Mouse (Mus musculus) CD4-positive, CD25-positive, alpha-beta regulatory T cell (primary cell): ENCODE results near the gene Trabd. TPM values are rescaled to one million over a fixed set of nuclear protein-coding genes. Genes with fewer than 3 reads are reported as not detected.

ENCODE experiments used
- polyA plus RNA-seq: library from polyadenylated mRNA; unstranded; fragments of 100-300 nt; shearing (Covaris generic); gene quantifications from one replicate; pipeline ENCODE4 v1.2.1, GENCODE M21; 2017

Trabd gene
- polyA plus RNA-seq = 85.0 TPM

DNA sequence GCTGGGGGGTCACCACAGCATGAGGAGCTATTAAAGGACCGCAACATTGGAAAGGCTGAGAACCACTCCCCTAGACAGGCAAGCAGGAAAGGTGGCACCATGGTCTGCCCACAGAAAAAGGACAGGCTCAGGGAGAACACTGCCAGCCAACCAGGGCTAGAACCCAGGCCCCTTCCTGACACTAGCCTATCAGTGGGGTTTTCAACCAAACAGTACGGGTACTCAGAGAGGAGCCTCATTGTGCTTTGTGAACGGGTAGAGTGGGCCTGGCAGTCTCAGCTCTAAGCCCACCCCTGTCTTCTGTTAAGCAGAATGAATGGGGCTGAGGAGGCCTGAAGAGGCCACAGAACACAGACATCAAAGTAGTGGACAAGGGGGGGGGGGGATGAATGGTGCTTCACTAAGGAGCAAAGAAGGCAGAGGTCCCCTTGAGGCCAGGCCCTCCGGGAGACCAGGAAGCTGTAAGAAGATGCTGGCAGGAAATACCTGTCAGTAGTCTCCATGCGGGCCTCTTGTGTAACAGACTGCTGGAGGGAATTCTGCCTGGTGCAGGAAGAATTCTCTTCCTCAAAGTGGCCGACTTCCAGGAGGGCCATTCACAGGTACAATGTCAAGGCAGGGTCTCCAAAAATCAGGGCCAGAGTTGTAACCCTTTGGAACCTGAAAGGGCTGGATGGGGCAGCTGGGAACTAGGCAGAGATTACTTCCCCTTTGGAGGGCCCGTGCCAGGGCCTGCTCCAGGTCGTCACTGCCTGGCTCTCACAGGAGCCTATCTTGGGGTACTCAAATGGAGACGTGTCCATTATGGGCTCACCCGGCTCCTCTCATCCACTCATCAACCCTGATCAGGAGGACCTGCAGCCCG is at the start of gene Trabd:
Gene Trabd, plus strand, starts transcription at position 512 of the 865 bp plus-strand sequence.

DNA sequence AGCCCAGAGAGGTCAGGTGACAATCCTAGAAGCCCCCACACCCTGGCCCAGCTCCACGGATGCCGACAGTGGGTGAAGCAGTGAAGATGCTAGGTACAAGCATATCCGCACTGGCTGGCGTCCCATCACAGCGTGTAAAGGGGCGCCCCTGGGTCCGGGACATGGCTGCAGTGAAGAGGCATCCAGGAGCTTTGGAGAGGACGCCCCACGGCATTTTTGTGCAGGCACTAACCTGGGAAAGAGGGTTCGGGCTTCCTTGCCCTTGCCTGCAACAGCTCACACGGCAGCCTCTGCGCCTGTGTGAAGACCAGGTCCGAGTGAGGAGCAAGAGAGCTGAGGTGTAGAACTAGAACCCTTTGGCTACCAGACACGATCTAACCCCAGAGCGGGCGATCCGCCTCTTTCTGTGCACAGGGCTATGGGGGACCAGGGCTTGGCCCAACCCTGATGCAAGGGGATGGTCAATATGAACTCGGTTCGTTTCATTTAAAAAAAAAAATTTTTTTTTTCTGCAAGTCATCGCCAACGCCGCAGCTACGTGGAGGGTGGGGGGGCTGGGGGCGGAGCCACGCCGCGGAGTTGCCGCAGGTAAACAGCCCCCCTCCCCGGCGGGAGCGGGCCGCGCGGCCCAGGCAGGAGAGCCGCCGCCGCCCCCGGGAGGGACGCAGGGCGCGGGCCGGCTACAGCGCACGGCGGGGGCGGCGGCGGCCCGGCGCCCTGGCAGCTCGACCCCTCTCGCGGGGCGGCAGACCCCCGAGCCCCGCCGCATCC is 15.6 kb upstream of the Trabd start, which contains the start of gene Panx2:
Gene Panx2, plus strand, starts transcription at position 574 of the 771 bp plus-strand sequence.

GRCm38 (mm10) chr15:89088607-89089247 is 13.8 kb downstream of the Trabd start, which contains the start of gene Selenoo:
TSS of gene Selenoo (plus strand) at chr15:89089084.

DNA sequence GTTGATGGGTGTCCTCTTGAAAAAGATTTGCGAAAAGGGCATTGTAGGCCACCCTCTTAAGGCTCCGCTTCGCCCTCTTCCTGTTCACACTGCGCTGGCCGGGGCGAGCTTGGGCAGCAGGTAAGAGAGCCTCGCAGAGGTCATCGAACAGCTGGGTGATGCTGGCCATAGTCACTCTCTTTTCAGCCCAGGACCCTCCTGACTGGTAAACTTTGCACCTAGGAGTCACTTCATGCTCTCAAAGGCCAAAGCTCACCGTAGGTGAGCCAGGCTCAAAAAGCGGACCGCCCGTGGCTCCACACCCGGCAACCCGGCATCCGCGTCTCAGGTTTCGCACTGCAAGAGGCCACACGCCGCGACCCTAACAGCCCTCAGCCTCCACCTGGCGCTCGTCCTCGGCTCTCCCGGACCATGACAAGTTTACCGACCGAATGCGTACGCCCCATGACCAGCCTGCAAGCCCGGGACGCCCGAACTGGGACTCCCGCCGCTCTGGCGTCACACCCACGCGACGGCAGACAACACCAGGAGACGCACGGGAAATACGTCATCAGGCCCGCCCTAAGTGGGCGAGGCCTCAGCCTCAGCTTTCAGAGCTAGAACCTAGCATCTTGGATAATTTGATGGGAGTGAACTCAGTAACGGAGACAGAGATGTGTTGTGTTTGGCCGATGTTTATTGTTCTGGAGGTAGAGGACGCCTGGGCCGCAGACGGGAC is 47.9 kb downstream of the Trabd start, which contains the start of gene Tubgcp6:
Gene Tubgcp6, minus strand, starts transcription at position 464 of the 718 bp plus-strand sequence.

GRCm38 (mm10) chr15:89128382-89129350 is 53.7 kb downstream of the Trabd start, which contains the start of gene Hdac10:
TSS of gene Hdac10 (minus strand) at chr15:89128700.

Other genes with a start within 250 kb of the Trabd start
- 38.0 TPM for gene Pim3, start 212.9 kb upstream of the Trabd start, polyA plus RNA-seq
- not detected for gene Ttll8, start 120.7 kb upstream of the Trabd start, polyA plus RNA-seq
- not detected for gene Mlc1, start 96.1 kb upstream of the Trabd start, polyA plus RNA-seq
- gene Mov10l1, start 92.2 kb upstream of the Trabd start, polyA plus RNA-seq = not detected
- gene Panx2, start 15.4 kb upstream of the Trabd start, polyA plus RNA-seq = not detected
- 58.5 TPM for gene Selenoo, start 14.0 kb downstream of the Trabd start, polyA plus RNA-seq
- 26.0 TPM for gene Tubgcp6, start 48.0 kb downstream of the Trabd start, polyA plus RNA-seq
- 79.2 TPM for gene Hdac10, start 53.6 kb downstream of the Trabd start, polyA plus RNA-seq
- gene Mapk12, start 65.6 kb downstream of the Trabd start, polyA plus RNA-seq = 9.8 TPM
- 83.5 TPM for gene Mapk11, start 74.5 kb downstream of the Trabd start, polyA plus RNA-seq
- 4.8 TPM for gene Plxnb2, start 105.7 kb downstream of the Trabd start, polyA plus RNA-seq
- gene Dennd6b, start 121.4 kb downstream of the Trabd start, polyA plus RNA-seq = 49.0 TPM
- 20.3 TPM for gene Ppp6r2, start 136.4 kb downstream of the Trabd start, polyA plus RNA-seq
- gene Sbf1, start 240.2 kb downstream of the Trabd start, polyA plus RNA-seq = 226 TPM
- gene Adm2, start 247.6 kb downstream of the Trabd start, polyA plus RNA-seq = not detected